Mouse (Mus musculus) testis, adult 2 months (tissue): ENCODE measurements around the gene Iqcg.

Experiments used
- CTCF ChIP-seq: fragments of 200-500 bp; IDR thresholded peaks from 2 replicates; pipeline ENCODE4 v1.5.1; 2012; ENCODE audit warnings: low read depth, mild to moderate bottlenecking, inconsistent platforms, low read length, moderate library complexity; ENCODE audit not compliant: control insufficient read depth, insufficient read depth, insufficient replicate concordance
- POLR2A ChIP-seq: fragments of 200-500 bp; IDR thresholded peaks from 2 replicates; pipeline ENCODE4 v1.6.1; 2012; ENCODE audit warnings: low read depth, mild to moderate bottlenecking, inconsistent platforms, low read length, moderate library complexity; ENCODE audit not compliant: control insufficient read depth

DNA sequence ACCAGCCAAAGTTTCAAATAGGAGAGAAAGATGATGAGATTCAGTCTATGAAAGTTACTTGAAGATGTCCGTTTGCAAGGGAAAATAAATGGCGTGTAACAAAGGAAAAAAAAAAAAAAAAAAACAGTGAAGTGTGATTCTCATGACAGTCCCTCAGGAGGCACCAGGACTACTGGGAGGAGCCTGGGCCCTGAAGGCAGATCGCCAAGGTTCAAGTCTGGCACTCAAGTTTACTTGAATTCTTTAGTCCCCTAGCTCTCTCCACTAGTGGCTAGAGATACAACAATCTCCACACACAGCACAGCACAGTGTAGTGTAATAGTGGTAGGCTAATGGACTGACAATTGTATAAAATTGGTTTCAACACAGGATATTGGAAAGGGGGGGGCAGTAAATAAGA, 34.6 kb downstream of the Iqcg start:
- TF ChIP-seq CTCF (no peak), POLR2A (no peak)
